Mouse (Mus musculus) ES-E14 (cell line): ENCODE measurements at regions not wholly inside any gene's neighbourhood (a gene's known extent, or its start where the extent isn't known, plus 50 kb on each side); places are given as distances from the start of the nearest gene placed in this dataset.
A peak's percentile ranks its signal among the peaks of the same experiment; 100 is the strongest.

ENCODE experiments used
- CHD2 ChIP-seq: IDR thresholded peaks from 2 replicates; pipeline ENCODE4 v1.6.1; 2014; ENCODE audit warnings: mild to moderate bottlenecking, low read depth, low read length, inconsistent platforms
- HCFC1 ChIP-seq: IDR thresholded peaks from 2 replicates; pipeline ENCODE4 v1.6.1; 2012; ENCODE audit warnings: low read length, inconsistent platforms, borderline replicate concordance; ENCODE audit not compliant: insufficient read depth
- MAFK ChIP-seq: IDR thresholded peaks from 2 replicates; pipeline ENCODE4 v1.6.1; 2014; ENCODE audit warnings: mild to moderate bottlenecking, low read depth, low read length, inconsistent platforms; ENCODE audit not compliant: insufficient read depth
- ZC3H11A ChIP-seq: IDR thresholded peaks from 2 replicates; pipeline ENCODE4 v1.6.1; 2012; ENCODE audit warnings: low read depth, mild to moderate bottlenecking, inconsistent platforms, low read length, borderline replicate concordance
- ZNF384 ChIP-seq: IDR thresholded peaks from 2 replicates; pipeline ENCODE4 v1.6.1; 2012; ENCODE audit warnings: low read depth, low read length, inconsistent platforms

DNA sequence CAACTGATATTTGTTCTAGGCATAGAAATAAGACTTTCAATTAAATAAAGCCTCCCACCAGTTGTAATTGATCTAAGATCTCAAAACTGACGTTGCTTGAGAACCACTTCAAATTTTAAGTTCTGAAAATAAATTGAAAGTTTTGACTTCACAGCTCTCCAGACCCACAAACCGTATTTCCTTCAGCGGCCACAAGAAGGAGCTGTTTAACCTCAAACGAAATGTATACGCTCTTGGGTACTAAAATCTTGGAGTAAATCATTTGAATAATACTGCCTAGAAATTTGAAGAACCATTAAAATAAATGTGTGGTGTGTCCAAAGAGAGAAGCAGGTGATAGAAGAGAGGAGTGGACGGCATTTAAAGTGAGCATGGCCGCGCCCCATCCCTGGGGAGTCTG lies 120.2 kb upstream of the Spata13 start:
- TF ChIP-seq MAFK (no peak), HCFC1 (no peak), ZC3H11A (peak; percentile 40; the same call in 1 of the 2 replicates), CHD2 (no peak), ZNF384 (no peak)
